10 mouse cellular contexts compared by ENCODE assay signal in genomic region chr17:8991160-8991559, GRCm38 (mm10). TPM values are rescaled to one million over a fixed set of nuclear protein-coding genes. Genes with fewer than 3 reads are reported as not detected.
DNase-seq lines count a peak whose midpoint lies in the region; ATAC-seq lines count a peak whose summit lies in the region.
"Had no signal": no experiment of that assay in that cellular context is flagged by ENCODE, and none has a peak within 500 bp of the region (broad histone marks: within the 10 kb centered on the region; RNA-seq: fewer than 3 reads in every experiment).

No protein-coding gene starts in this region.

- H3K4me3 ChIP-seq in midbrain, embryonic 13.5 days (replicated peaks) = no peak overlapping the region
- H3K4me3 ChIP-seq in neural tube, embryonic 15.5 days (replicated peaks) = no peak overlapping the region
- H3K4me3 ChIP-seq: limb, embryonic 15.5 days had no signal

- H3K4me1 ChIP-seq in midbrain, embryonic 13.5 days (replicated peaks) = peaks cover 21% of the 10 kb centered on the region
- H3K4me1 ChIP-seq in neural tube, embryonic 15.5 days = peaks cover 12% of the 10 kb centered on the region

- no peak overlapping the region for H3K4me2 ChIP-seq in midbrain, embryonic 13.5 days (replicated peaks)
- no peak overlapping the region for H3K4me2 ChIP-seq in neural tube, embryonic 15.5 days
- H3K4me2 ChIP-seq: limb, embryonic 15.5 days had no signal

- H3K9ac ChIP-seq in midbrain, embryonic 13.5 days (replicated peaks) = no peak overlapping the region
- H3K9ac ChIP-seq in neural tube, embryonic 15.5 days (replicated peaks) = no peak overlapping the region
- H3K9ac ChIP-seq: limb, embryonic 15.5 days had no signal

- no peaks in the 10 kb centered on the region for H3K9me3 ChIP-seq in midbrain, embryonic 13.5 days
- no peaks in the 10 kb centered on the region for H3K9me3 ChIP-seq in neural tube, embryonic 15.5 days (replicated peaks)
- H3K9me3 ChIP-seq: limb, embryonic 15.5 days had no signal

- ATAC-seq in midbrain, embryonic 13.5 days = 0 out of 2 replicates have a peak, but pooled peaks have one; percentile 14
- ATAC-seq in neural tube, embryonic 15.5 days (ENCODE audit: low FRiP score) = no peak

- intact Hi-C loops in left cerebral cortex, postnatal 14 days (cut with DNase I) = no loop called here

- H3K27me3 ChIP-seq in midbrain, embryonic 13.5 days = no peaks in the 10 kb centered on the region
- no peaks in the 10 kb centered on the region for H3K27me3 ChIP-seq in neural tube, embryonic 15.5 days (replicated peaks)
- H3K27me3 ChIP-seq: limb, embryonic 15.5 days had no signal

- no peak overlapping the region for H3K27ac ChIP-seq in midbrain, embryonic 13.5 days
- H3K27ac ChIP-seq in neural tube, embryonic 15.5 days (replicated peaks) = no peak overlapping the region
- H3K27ac ChIP-seq: limb, embryonic 15.5 days had no signal

- WGBS in midbrain, embryonic 13.5 days = 29% methylated on average over 8 of the region's 8 CpGs
- 31% methylated on average over 8 of the region's 8 CpGs for WGBS in neural tube, embryonic 15.5 days

- DNase-seq in adrenal gland, postnatal 10 days = peak; percentile 15
- DNase-seq in adrenal gland, adult 18-20 months (ENCODE audit: low spot score in 2 of 2) = no peak
- peak; percentile 50 to 57 for DNase-seq in left cerebral cortex, postnatal 14 days (ENCODE audit: low spot score in 2 of 2)
- no peak for DNase-seq in left cerebral cortex, adult 11 months (ENCODE audit: low spot score)
- peak; percentile 32 for DNase-seq in c-Kit-positive CD71-negative TER-119-negative erythroid progenitor cells, embryonic 14.5 days (ENCODE audit: low read depth)
- DNase-seq in urinary bladder, adult 18-20 months (ENCODE audit: low spot score in 2 of 2) = no peak

- peaks cover 26% of the 10 kb centered on the region for H3K36me3 ChIP-seq in midbrain, embryonic 13.5 days
- no peaks in the 10 kb centered on the region for H3K36me3 ChIP-seq in neural tube, embryonic 15.5 days
- H3K36me3 ChIP-seq: limb, embryonic 15.5 days had no signal

RNA-seq across cellular contexts. Expression of gene 1700010I14Rik, which starts 3.0 kb away (rescaled TPM):
- 1 to 10 TPM; 1.7 to 2.3 TPM for total RNA-seq in adrenal gland, postnatal 10 days (2021)
- 1 to 10 TPM; 1.7 TPM for total RNA-seq in adrenal gland, adult 18-20 months (2021)
- 1 to 10 TPM in 1 of 2 experiments, under 1 TPM in 1; 0.75 to 1.1 TPM for total RNA-seq in left cerebral cortex, postnatal 14 days (2021)
- 2.7 and 3.1 TPM in 2 replicates for polyA plus RNA-seq in midbrain, embryonic 13.5 days (2015; fragmentation: Nextera tagmentation; extraction: Ambion mirVana)
- 2.6 TPM in 2 replicates for polyA plus RNA-seq in neural tube, embryonic 15.5 days (2015; fragmentation: Nextera tagmentation; extraction: Ambion mirVana)
- polyA plus RNA-seq: C2C12 had no signal

Comparison
In these comparisons a context has a peak if more than half of its experiments do, and no peak if none do; other contexts are left out.
1. DNase-seq: peak in adrenal gland, postnatal 10 days (single experiment), left cerebral cortex, postnatal 14 days (2 of 2) and c-Kit-positive CD71-negative TER-119-negative erythroid progenitor cells, embryonic 14.5 days (single experiment); none in adrenal gland, adult 18-20 months (0 of 2), left cerebral cortex, adult 11 months (single experiment) and urinary bladder, adult 18-20 months (0 of 2).